Mouse (Mus musculus): ENCODE measurements around the gene Gpr137.

Gpr137 gene

DNA sequence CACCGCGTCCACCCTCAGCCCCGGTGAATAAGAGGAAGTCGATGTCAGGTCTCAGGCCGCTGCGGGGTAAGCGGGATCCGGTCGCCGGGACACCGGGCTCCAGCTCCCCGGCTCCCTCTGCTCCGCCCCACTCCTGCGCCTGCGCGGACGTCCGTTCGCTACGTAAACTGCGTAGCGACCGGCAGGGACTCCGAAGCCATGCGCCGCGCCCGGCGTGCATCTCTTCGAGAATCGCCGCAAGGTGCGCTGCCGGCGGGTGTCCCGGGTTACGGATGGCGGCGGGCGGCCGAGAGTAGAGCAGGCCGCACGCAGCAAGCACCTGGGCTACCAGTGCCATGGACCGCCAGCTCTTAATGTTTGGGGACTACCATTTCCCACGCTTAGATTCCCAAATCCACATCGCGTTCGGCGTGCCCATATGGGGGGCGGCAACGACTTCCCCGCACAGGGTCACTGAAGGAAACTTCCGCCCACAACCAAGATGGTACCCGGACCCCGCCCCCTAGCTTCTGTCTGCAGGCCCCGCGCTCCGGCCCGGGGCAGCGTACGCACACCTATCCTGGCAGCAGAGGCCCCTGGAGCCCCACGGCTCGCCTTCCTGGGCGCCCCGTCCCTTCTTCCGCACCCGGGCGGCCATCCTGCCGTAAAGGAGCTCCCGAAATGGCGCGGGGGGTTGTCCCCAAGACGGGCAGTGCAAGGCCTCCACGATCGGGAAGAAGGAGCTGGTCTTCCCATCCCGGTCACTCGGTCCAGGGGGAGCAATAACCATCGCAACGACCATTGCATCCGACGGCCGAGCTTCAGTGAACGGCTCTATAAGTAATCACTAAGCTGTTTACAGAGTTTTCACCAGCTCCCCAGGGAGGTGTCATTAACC, 670 bp downstream of the Gpr137 start, which contains the start of gene Bad:
Gene Bad, plus strand, starts transcription at position 490 of the 877 bp plus-strand sequence.
- DNase-seq (ENCODE audit: low spot score in 2 of 2): peak in 1 of 2 experiments; percentile 93

- DNase-seq (ENCODE audit: low spot score in 2 of 2): no peak
These were observed 1.6 kb downstream of the Gpr137 start for GRCm38 (mm10) chr19:6940396-6941351.

- DNase-seq (ENCODE audit: low spot score in 2 of 2): no peak
These were observed 2.9 kb downstream of the Gpr137 start for GRCm38 (mm10) chr19:6939106-6940002.

- no peak for DNase-seq (ENCODE audit: low spot score in 2 of 2)
These were observed 4.5 kb downstream of the Gpr137 start for GRCm38 (mm10) chr19:6937541-6938465.

DNA sequence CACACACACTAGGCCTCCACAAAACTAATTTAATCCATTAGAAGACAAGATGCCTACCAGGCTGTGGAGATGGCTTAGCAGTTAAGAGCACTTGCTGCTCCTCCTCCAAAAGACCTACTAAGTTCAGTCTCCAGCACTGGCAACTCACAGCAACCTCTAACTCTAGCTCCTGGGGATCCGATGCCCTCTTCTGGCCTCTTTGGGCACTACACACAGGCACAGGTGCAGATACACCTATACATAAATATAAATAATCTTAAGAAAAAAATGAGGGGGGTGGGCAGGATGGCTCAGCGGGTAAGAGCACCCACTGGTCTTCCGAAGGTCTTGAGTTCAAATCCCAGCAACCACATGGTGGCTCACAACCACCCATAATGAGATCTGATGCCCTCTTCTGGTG, 6.0 kb downstream of the Gpr137 start:
- DNase-seq (ENCODE audit: low spot score in 2 of 2): no peak

DNA sequence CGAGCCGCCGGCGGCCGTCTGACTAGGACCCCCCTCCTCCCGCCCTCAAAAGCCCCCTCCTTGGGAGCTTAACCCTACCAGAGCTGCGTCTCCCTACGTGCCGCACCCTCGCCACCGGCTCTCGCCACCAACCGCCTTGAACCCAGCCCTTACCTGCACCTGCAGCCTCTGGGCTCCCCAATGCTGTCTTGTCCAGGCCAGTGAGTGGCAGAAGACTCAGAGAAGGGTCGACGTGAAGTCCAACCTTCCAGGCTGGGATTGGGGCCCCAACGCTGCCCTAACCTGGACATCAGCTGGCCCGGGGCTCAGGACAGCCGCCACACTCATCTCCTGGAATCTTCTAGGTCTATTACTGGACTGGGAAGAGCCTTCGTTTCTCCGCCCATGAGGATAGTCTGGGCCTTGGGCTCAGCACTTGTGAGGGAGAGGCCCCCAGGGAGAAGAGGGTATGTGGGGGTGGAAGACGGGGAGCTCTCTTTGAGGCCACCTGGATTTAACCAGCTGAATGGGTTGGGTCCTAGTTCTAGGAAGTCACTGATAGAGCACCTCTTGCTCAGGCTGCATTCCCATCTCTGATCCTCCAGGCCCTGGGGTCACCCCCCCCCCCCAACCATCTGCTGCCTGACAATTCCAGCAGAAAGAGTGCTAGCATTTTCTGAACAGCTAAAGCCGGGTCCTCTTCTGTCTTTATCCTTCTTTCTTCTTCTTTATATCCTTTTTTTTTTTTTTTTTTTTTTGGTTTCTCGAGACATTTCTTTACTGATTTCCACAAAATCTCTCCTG, 7.9 kb downstream of the Gpr137 start, which contains the start of gene Kcnk4:
Gene Kcnk4, minus strand, starts transcription at position 321 of the 783 bp plus-strand sequence.
- DNase-seq (ENCODE audit: low spot score in 2 of 2): no peak

DNA sequence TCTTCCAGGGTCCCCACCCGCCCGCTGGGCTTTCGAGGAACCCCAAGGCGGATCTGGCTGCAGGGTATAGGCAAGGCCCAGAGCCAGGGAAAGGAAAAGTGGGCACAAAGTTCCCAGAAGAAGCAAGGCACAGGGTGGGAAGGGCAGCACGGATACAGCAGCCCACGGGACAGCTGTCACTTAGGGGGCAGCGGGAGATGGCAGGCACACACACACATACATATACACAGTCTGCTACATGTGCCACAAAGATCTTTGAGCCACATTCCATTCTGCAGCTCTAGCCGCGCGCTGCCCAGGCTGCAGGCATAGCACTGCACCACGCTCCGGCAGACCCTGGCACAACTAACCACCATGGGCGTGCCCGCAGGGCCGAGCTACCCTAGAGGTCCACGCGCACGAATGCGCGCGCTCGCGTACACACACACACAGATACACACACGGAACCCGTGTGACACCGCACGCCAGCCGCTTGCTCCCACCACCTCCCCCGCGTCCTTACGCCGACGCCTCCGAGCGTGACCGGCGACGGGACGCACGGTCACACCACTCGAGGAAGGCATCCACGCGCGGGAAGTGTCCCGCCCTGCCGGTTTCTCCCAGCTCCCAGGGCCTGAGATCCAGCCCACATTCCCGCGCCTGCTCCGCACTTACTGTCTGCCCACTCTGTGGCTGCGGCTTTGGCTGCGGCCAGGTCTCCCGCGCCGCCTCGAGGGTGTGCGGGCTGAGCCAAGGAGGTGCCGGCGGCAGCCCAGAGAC, 8.7 kb downstream of the Gpr137 start:
- DNase-seq (ENCODE audit: low spot score in 2 of 2): peak in 1 of 2 experiments; percentile 71

GRCm38 (mm10) chr19:6933102-6933435, 9.2 kb downstream of the Gpr137 start:
- DNase-seq (ENCODE audit: low spot score in 2 of 2): no peak

GRCm38 (mm10) chr19:6932018-6932417, 10.3 kb downstream of the Gpr137 start:
- no peak for DNase-seq (ENCODE audit: low spot score in 2 of 2)

GRCm38 (mm10) chr19:6931002-6931401, 11.3 kb downstream of the Gpr137 start:
- no peak for DNase-seq (ENCODE audit: low spot score in 2 of 2)

GRCm38 (mm10) chr19:6928080-6928479, 14.2 kb downstream of the Gpr137 start:
- no peak for DNase-seq (ENCODE audit: low spot score in 2 of 2)

GRCm38 (mm10) chr19:6926559-6927255, 15.6 kb downstream of the Gpr137 start:
- no peak for DNase-seq (ENCODE audit: low spot score in 2 of 2)

DNA sequence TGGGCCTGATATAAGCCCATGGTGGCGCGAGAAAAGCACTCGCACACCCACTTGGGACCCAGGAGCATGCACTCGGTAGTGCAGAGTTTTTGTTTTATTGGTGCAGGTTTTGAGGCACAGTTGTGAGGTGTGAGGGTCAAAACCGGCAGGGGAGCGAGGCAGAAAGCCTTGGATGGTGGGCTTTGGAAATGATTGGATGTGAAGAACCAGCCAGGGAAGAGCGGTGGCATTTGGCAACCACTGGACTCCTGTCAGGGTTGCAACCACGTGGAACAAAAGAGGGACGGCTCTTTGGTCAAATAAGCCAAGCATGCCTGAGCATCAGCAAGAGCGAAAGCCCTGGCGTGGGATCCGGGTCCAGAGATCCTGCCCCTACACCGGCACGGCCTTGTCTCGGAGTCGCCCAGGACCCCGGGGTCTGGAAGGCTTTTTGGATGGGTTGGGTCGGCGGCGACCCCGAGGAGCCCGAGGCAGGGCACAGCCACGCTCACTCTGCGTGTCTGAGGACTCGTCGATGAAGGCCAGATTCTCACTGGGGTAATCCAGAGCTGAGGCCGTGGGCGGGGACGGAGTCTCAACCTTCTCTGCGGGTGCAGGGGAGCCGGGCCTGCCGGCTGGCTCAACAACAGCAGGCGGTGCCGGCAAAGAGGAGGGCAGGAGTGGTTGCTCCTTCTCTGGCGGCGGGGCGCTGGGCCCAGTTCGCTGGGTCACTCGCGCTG, 16.5 kb downstream of the Gpr137 start:
- no peak for DNase-seq (ENCODE audit: low spot score in 2 of 2)

GRCm38 (mm10) chr19:6925307-6925573, 17.0 kb downstream of the Gpr137 start, which contains the start of gene Catsperz:
Gene Catsperz (minus strand): TSS chr19:6925380.
- DNase-seq (ENCODE audit: low spot score in 2 of 2): no peak

- peak in 1 of 2 experiments; percentile 91 for DNase-seq (ENCODE audit: low spot score in 2 of 2)
These were observed 17.6 kb downstream of the Gpr137 start for GRCm38 (mm10) chr19:6924461-6925306.

- DNase-seq (ENCODE audit: low spot score in 2 of 2): no peak
These were observed 19.2 kb downstream of the Gpr137 start for GRCm38 (mm10) chr19:6922901-6923735.

Data from left cerebral cortex, adult 9 months (tissue).